Mouse (Mus musculus): ENCODE measurements around the gene Ctnnbl1. TPM values are rescaled to one million over a fixed set of nuclear protein-coding genes. Genes with fewer than 3 reads are reported as not detected.

The Ctnnbl1 gene
- polyA plus RNA-seq, 1 experiment from 2014 or later = 46.3 TPM

GRCm38 (mm10) chr2:157808368-157808923 is 71.2 kb downstream of the Ctnnbl1 start:
- TF ChIP-seq CTCF (IDR thresholded peaks at IDR 0.05; ENCODE audit: low read depth) = no peak
- Histone ChIP-seq H3K4me1 (replicated peaks; ENCODE audit: insufficient read depth, low read length) (no peaks in the 10 kb centered on the region), H3K36me3 (ENCODE audit: insufficient read depth, low read length) (peaks cover 14% of the 10 kb centered on the region; the same call in 1 of the 2 replicates), H3K9me3 (replicated peaks; ENCODE audit: low read length) (no peaks in the 10 kb centered on the region), H3K27ac (no peak overlapping the region), H3K4me3 (replicated peaks; ENCODE audit: low read depth, low read length) (no peak overlapping the region), H3K9ac (ENCODE audit: low read depth, low read length) (0 out of 2 replicates have a peak overlapping the region, but pooled peaks have one; percentile 23), H3K27me3 (ENCODE audit: insufficient read depth, low read length) (no peaks in the 10 kb centered on the region), H3K4me2 (ENCODE audit: low read length) (no peak overlapping the region)
- no peak for DNase-seq (ENCODE audit: low spot score)
- 62% methylated on average over 7 of the region's 7 CpGs for WGBS
- no peak for ATAC-seq (replicated peaks; ENCODE audit: low FRiP score, low read depth)

GRCm38 (mm10) chr2:157809341-157809740 is 72.1 kb downstream of the Ctnnbl1 start:
- peaks cover 14% of the 10 kb centered on the region; the same call in 1 of the 2 replicates for H3K36me3 ChIP-seq (ENCODE audit: insufficient read depth, low read length)
- H3K9ac ChIP-seq (ENCODE audit: low read depth, low read length) = no peak overlapping the region
- H3K4me2 ChIP-seq (ENCODE audit: low read length) = no peak overlapping the region
- H3K27me3 ChIP-seq (ENCODE audit: insufficient read depth, low read length) = no peaks in the 10 kb centered on the region
- no peaks in the 10 kb centered on the region for H3K9me3 ChIP-seq (replicated peaks; ENCODE audit: low read length)
- DNase-seq (ENCODE audit: low spot score) (no peak), ATAC-seq (replicated peaks; ENCODE audit: low FRiP score, low read depth) (no peak)
- no peak overlapping the region for H3K4me3 ChIP-seq (replicated peaks; ENCODE audit: low read depth, low read length)
- no peak overlapping the region for H3K27ac ChIP-seq
- WGBS = 90% methylated on average over 6 of the region's 6 CpGs
- H3K4me1 ChIP-seq (replicated peaks; ENCODE audit: insufficient read depth, low read length) = no peaks in the 10 kb centered on the region
- TF ChIP-seq CTCF (IDR thresholded peaks at IDR 0.05; ENCODE audit: low read depth) = no peak

GRCm38 (mm10) chr2:157810749-157811148 is 73.5 kb downstream of the Ctnnbl1 start:
- Histone ChIP-seq H3K36me3 (ENCODE audit: insufficient read depth, low read length) (peaks cover 14% of the 10 kb centered on the region; the same call in 1 of the 2 replicates), H3K9ac (ENCODE audit: low read depth, low read length) (no peak overlapping the region), H3K9me3 (replicated peaks; ENCODE audit: low read length) (no peaks in the 10 kb centered on the region), H3K4me1 (replicated peaks; ENCODE audit: insufficient read depth, low read length) (no peaks in the 10 kb centered on the region), H3K27me3 (ENCODE audit: insufficient read depth, low read length) (no peaks in the 10 kb centered on the region), H3K4me3 (replicated peaks; ENCODE audit: low read depth, low read length) (no peak overlapping the region), H3K4me2 (ENCODE audit: low read length) (no peak overlapping the region), H3K27ac (no peak overlapping the region)
- ATAC-seq (replicated peaks; ENCODE audit: low FRiP score, low read depth) (no peak), DNase-seq (ENCODE audit: low spot score) (no peak)
- 77% methylated on average over 1 of the region's 1 CpGs for WGBS
- no peak for TF ChIP-seq CTCF (IDR thresholded peaks at IDR 0.05; ENCODE audit: low read depth)

GRCm38 (mm10) chr2:157813121-157813520 is 75.9 kb downstream of the Ctnnbl1 start:
- no peaks in the 10 kb centered on the region for H3K9me3 ChIP-seq (replicated peaks; ENCODE audit: low read length)
- H3K27me3 ChIP-seq (ENCODE audit: insufficient read depth, low read length) = no peaks in the 10 kb centered on the region
- H3K27ac ChIP-seq = no peak overlapping the region
- H3K4me2 ChIP-seq (ENCODE audit: low read length) = no peak overlapping the region
- H3K4me1 ChIP-seq (replicated peaks; ENCODE audit: insufficient read depth, low read length) = no peaks in the 10 kb centered on the region
- no peak overlapping the region for H3K9ac ChIP-seq (ENCODE audit: low read depth, low read length)
- 95% methylated on average over 4 of the region's 4 CpGs for WGBS
- TF ChIP-seq CTCF (IDR thresholded peaks at IDR 0.05; ENCODE audit: low read depth) = no peak
- peaks cover 13% of the 10 kb centered on the region; the same call in 1 of the 2 replicates for H3K36me3 ChIP-seq (ENCODE audit: insufficient read depth, low read length)
- H3K4me3 ChIP-seq (replicated peaks; ENCODE audit: low read depth, low read length) = no peak overlapping the region
- ATAC-seq (replicated peaks; ENCODE audit: low FRiP score, low read depth) = no peak
- DNase-seq (ENCODE audit: low spot score) = no peak

GRCm38 (mm10) chr2:157814116-157814964 is 77.1 kb downstream of the Ctnnbl1 start:
- WGBS = 73% methylated on average over 11 of the region's 11 CpGs
- ATAC-seq (replicated peaks; ENCODE audit: low FRiP score, low read depth) = no peak
- H3K36me3 ChIP-seq (ENCODE audit: insufficient read depth, low read length) = peaks cover 15% of the 10 kb centered on the region; the same call in 1 of the 2 replicates
- no peaks in the 10 kb centered on the region for H3K4me1 ChIP-seq (replicated peaks; ENCODE audit: insufficient read depth, low read length)
- no peak overlapping the region for H3K4me3 ChIP-seq (replicated peaks; ENCODE audit: low read depth, low read length)
- DNase-seq (ENCODE audit: low spot score) = no peak
- no peak overlapping the region for H3K27ac ChIP-seq
- no peak overlapping the region for H3K4me2 ChIP-seq (ENCODE audit: low read length)
- H3K27me3 ChIP-seq (ENCODE audit: insufficient read depth, low read length) = no peaks in the 10 kb centered on the region
- H3K9ac ChIP-seq (ENCODE audit: low read depth, low read length) = no peak overlapping the region
- no peak for TF ChIP-seq CTCF (IDR thresholded peaks at IDR 0.05; ENCODE audit: low read depth)
- no peaks in the 10 kb centered on the region for H3K9me3 ChIP-seq (replicated peaks; ENCODE audit: low read length)

GRCm38 (mm10) chr2:157814965-157815283 is 77.7 kb downstream of the Ctnnbl1 start:
- 87% methylated on average over 2 of the region's 2 CpGs for WGBS

More at GRCm38 (mm10) chr2:157814965-157815283, 77.7 kb downstream of the Ctnnbl1 start:
- H3K27ac ChIP-seq = no peak overlapping the region
- H3K9me3 ChIP-seq (replicated peaks; ENCODE audit: low read length) = no peaks in the 10 kb centered on the region
- no peak overlapping the region for H3K9ac ChIP-seq (ENCODE audit: low read depth, low read length)
- H3K4me3 ChIP-seq (replicated peaks; ENCODE audit: low read depth, low read length) = no peak overlapping the region
- ATAC-seq (replicated peaks; ENCODE audit: low FRiP score, low read depth) (no peak), DNase-seq (ENCODE audit: low spot score) (no peak)
- H3K4me2 ChIP-seq (ENCODE audit: low read length) = no peak overlapping the region
- no peak for TF ChIP-seq CTCF (IDR thresholded peaks at IDR 0.05; ENCODE audit: low read depth)
- H3K27me3 ChIP-seq (ENCODE audit: insufficient read depth, low read length) = no peaks in the 10 kb centered on the region
- peaks cover 20% of the 10 kb centered on the region; the same call in 1 of the 2 replicates for H3K36me3 ChIP-seq (ENCODE audit: insufficient read depth, low read length)
- no peaks in the 10 kb centered on the region for H3K4me1 ChIP-seq (replicated peaks; ENCODE audit: insufficient read depth, low read length)

Data from kidney, postnatal 0 days (tissue).